Mouse (Mus musculus) c-Kit-positive CD71-positive TER-119-negative erythroid progenitor cells, embryonic 14.5 days (primary cell): ENCODE measurements at regions not wholly inside any gene's neighbourhood (a gene's known extent, or its start where the extent isn't known, plus 50 kb on each side); places are given as distances from the start of the nearest gene placed in this dataset.
A peak's percentile ranks its signal among the peaks of the same experiment; 100 is the strongest.

Experiments used
- DNase-seq: peaks from one replicate; pipeline ENCODE4 v3.0.0-alpha.2; 2013; ENCODE audit warnings: low read depth

GRCm38 (mm10) chr8:35188531-35188930 lies 577.1 kb upstream of the Gm19410 start:
- no peak for DNase-seq

GRCm38 (mm10) chr8:35189695-35190094 lies 575.9 kb upstream of the Gm19410 start:
- DNase-seq: no peak

GRCm38 (mm10) chr8:35192515-35192914 lies 573.1 kb upstream of the Gm19410 start:
- no peak for DNase-seq

- DNase-seq: no peak
Observed at GRCm38 (mm10) chr8:35193771-35194170, 571.8 kb upstream of the Gm19410 start.

GRCm38 (mm10) chr8:35196189-35196588 lies 569.4 kb upstream of the Gm19410 start:
- DNase-seq: no peak

GRCm38 (mm10) chr8:35198766-35199165 lies 566.8 kb upstream of the Gm19410 start:
- no peak for DNase-seq

GRCm38 (mm10) chr8:35201416-35201815 lies 564.2 kb upstream of the Gm19410 start:
- DNase-seq: no peak

GRCm38 (mm10) chr8:35204971-35205370 lies 560.6 kb upstream of the Gm19410 start:
- DNase-seq: no peak

GRCm38 (mm10) chr8:35205536-35205935 lies 560.1 kb upstream of the Gm19410 start:
- DNase-seq: peak; percentile 9

- DNase-seq: no peak
Observed at GRCm38 (mm10) chr8:35206271-35206670, 559.3 kb upstream of the Gm19410 start.

- DNase-seq: no peak
Observed at GRCm38 (mm10) chr8:35208357-35208756, 557.2 kb upstream of the Gm19410 start.

GRCm38 (mm10) chr8:35211506-35212452 lies 553.8 kb upstream of the Gm19410 start:
- DNase-seq: no peak

GRCm38 (mm10) chr8:35213515-35213914 lies 552.1 kb upstream of the Gm19410 start:
- no peak for DNase-seq

- DNase-seq: no peak
Observed at GRCm38 (mm10) chr8:35217604-35218003, 548.0 kb upstream of the Gm19410 start.

- no peak for DNase-seq
Observed at GRCm38 (mm10) chr8:35218327-35218726, 547.3 kb upstream of the Gm19410 start.

GRCm38 (mm10) chr8:35224053-35224924 lies 541.3 kb upstream of the Gm19410 start:
- no peak for DNase-seq

- no peak for DNase-seq
Observed at GRCm38 (mm10) chr8:35224925-35225244, 540.7 kb upstream of the Gm19410 start.

- DNase-seq: no peak
Observed at GRCm38 (mm10) chr8:35227079-35227478, 538.5 kb upstream of the Gm19410 start.

GRCm38 (mm10) chr8:35228449-35228848 lies 537.1 kb upstream of the Gm19410 start:
- no peak for DNase-seq

GRCm38 (mm10) chr8:35233520-35234186 lies 531.9 kb upstream of the Gm19410 start:
- DNase-seq: no peak

- no peak for DNase-seq
Observed at GRCm38 (mm10) chr8:35234436-35234835, 531.2 kb upstream of the Gm19410 start.

- no peak for DNase-seq
Observed at GRCm38 (mm10) chr8:35235815-35236509, 529.6 kb upstream of the Gm19410 start.
